Mouse (Mus musculus): ENCODE measurements around the gene Zfp366.

GRCm38 (mm10) chr13:99210837-99211236, 26.2 kb downstream of the Zfp366 start:
- TF ChIP-seq POLR2A (IDR thresholded peaks at IDR 0.05; ENCODE audit: low read depth, low read length) (no peak), CTCF (IDR thresholded peaks at IDR 0.05; ENCODE audit: extremely low read depth, insufficient read depth, insufficient read length, insufficient replicate concordance) (no peak)

Measured in spleen, adult 2 months (tissue).